Mouse (Mus musculus) cortical plate, adult 2 months (tissue): ENCODE measurements around the gene Mrgpre.

Experiments
- CTCF ChIP-seq: fragments of 200-500 bp; IDR thresholded peaks from 2 replicates; pipeline ENCODE4 v1.5.1; 2011; ENCODE audit warnings: mild to moderate bottlenecking, control low read depth, low read length; ENCODE audit not compliant: insufficient read depth; ENCODE audit errors: extremely low read depth
- POLR2A ChIP-seq: fragments of 200-500 bp; IDR thresholded peaks from 2 replicates; pipeline ENCODE4 v1.6.1; 2011; ENCODE audit warnings: mild to moderate bottlenecking, low read length, control low read depth; ENCODE audit not compliant: insufficient read depth; ENCODE audit errors: extremely low read depth

DNA sequence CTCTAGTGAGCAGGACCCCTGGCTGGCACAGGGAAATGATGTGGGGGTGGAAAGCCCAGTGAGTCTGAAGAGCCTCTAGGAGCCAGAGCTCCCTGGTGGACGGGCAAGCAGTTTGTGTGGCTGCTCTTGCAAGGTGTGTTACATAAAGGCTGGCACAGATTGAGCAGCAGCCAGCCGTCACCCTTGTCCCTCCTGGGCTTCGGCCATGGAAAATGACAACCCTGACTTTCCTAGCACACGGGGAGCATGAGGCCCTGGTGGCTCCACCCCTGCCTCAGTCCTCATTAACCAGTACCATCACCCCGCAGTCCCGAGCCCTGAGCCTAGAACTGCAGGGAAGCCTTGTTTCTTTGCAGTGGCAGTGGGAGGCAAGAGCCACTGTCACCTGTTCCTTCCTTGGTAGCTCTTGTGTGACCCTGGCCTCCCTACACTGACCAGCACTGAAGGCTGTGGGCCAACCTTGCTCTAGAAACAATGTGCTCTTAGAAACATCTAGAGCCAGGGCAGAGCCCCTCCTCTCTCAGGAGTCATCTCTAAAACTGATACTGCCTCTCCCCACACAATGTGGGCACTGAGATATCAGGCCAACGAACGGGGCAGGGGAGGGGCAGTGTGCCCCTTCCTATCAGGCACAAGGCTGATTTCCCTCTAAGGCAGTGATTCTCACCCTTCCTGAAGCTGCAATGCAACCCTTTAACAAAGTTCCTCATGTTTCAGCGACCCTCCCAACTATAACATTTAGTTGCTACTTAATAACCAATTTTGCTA lies 28.8 kb downstream of the Mrgpre start:
- TF ChIP-seq CTCF, result no peak
- no peak for TF ChIP-seq POLR2A
